Mouse (Mus musculus) liver, embryonic 14.5 days (tissue): ENCODE data around the gene Tenm2. TPM values are rescaled to one million over a fixed set of nuclear protein-coding genes. Genes with fewer than 3 reads are reported as not detected.

Experiments
- ATAC-seq: fragments of 200-750 bp; cut with Nextera tagmentation; 2 replicates; pipeline ENCODE4 v1.8.0; 2017; ENCODE audit warnings: moderate number of reproducible peaks, mild to moderate bottlenecking, moderate library complexity; ENCODE audit not compliant: insufficient read depth
- DNase-seq, 3 experiments: peaks; one replicate each; pipeline ENCODE4 v3.0.0-alpha.2; 2012 to 2013; ENCODE audit warnings: low read depth in 3 of 3, low spot score in 3 of 3
- H3K27ac ChIP-seq: fragments of 300-500 bp; sonication (generic); 2 replicates; pipeline ENCODE4 v1.5.1; 2014; ENCODE audit warnings: moderate library complexity, mild to moderate bottlenecking, control low read depth, inconsistent platforms
- H3K27me3 ChIP-seq: fragments of 300-500 bp; sonication (generic); 2 replicates; pipeline ENCODE4 v1.6.1; 2014; ENCODE audit warnings: mild to moderate bottlenecking, low read length, moderate library complexity; ENCODE audit not compliant: control insufficient read depth, insufficient read depth
- H3K36me3 ChIP-seq: fragments of 300-500 bp; sonication (generic); replicated peaks from 2 replicates; pipeline ENCODE4 v1.6.1; 2014; ENCODE audit warnings: low read depth; ENCODE audit not compliant: control insufficient read depth, insufficient read depth
- H3K4me1 ChIP-seq, 2 experiments: fragments of 200-500 bp in 1 of 2; fragments of 300-500 bp in 1 of 2; sonication (generic) in 1 of 2; replicated peaks; 2 replicates each; pipeline ENCODE4 v1.6.1; 2012 to 2014; ENCODE audit warnings: antibody characterized with exemption in 1 of 2, inconsistent platforms in 1 of 2, low read length in 1 of 2; ENCODE audit not compliant: control insufficient read depth in 2 of 2, insufficient read depth in 2 of 2
- H3K4me2 ChIP-seq: fragments of 300-500 bp; sonication (generic); 2 replicates; pipeline ENCODE4 v1.6.1; 2014; ENCODE audit warnings: low read depth, mild to moderate bottlenecking, control low read depth, moderate library complexity
- H3K4me3 ChIP-seq, 2 experiments: fragments of 200-500 bp in 1 of 2; fragments of 300-500 bp in 1 of 2; sonication (generic) in 1 of 2; 2 replicates each; pipeline ENCODE4 v1.5.1; 2012 to 2014; ENCODE audit warnings: low read depth in 2 of 2, low read length in 2 of 2, mild to moderate bottlenecking in 2 of 2, control low read depth in 1 of 2, inconsistent platforms in 1 of 2, moderate library complexity in 1 of 2; ENCODE audit not compliant: insufficient read depth in 1 of 2
- H3K9ac ChIP-seq: fragments of 300-500 bp; sonication (generic); replicated peaks from 2 replicates; pipeline ENCODE4 v1.6.1; 2014; ENCODE audit warnings: mild to moderate bottlenecking, control low read depth, moderate library complexity
- H3K9me3 ChIP-seq: fragments of 300-500 bp; sonication (generic); 2 replicates; pipeline ENCODE4 v1.6.1; 2016; ENCODE audit warnings: low read length, mixed read lengths; ENCODE audit not compliant: control insufficient read depth
- CTCF ChIP-seq: IDR thresholded peaks from 2 replicates; pipeline ENCODE4 v1.5.1; 2016; ENCODE audit warnings: antibody characterized with exemption, low read depth, control low read depth
- EP300 ChIP-seq: IDR thresholded peaks from 2 replicates; pipeline ENCODE4 v1.6.1; 2016; ENCODE audit warnings: antibody characterized with exemption, low read depth
- WGBS: fragments of 180-500 bp; shearing (Covaris S2); extraction: QIAGEN DNeasy Blood & Tissue Kit; methylation state at CpG from one replicate; pipeline ENCODE4 v1.1.7; 2014; ENCODE audit not compliant: insufficient replicate concordance; 5-methylcytosine and 5-hydroxymethylcytosine counted together
- polyA plus RNA-seq, 2 experiments: library from polyadenylated mRNA; depleted of rRNA in 1 of 2; stranded (reverse) in 1 of 2; unstranded in 1 of 2; fragments of >200 nt; fragmentation: Nextera tagmentation in 1 of 2; extraction: Ambion mirVana in 1 of 2; gene quantifications; 2 replicates each; pipeline versions ENCODE4 v1.2.1 to v1.2.3; 2012 to 2014

The Tenm2 gene
- polyA plus RNA-seq, 2 experiments, result 0.06 TPM; not detected in 1

DNA sequence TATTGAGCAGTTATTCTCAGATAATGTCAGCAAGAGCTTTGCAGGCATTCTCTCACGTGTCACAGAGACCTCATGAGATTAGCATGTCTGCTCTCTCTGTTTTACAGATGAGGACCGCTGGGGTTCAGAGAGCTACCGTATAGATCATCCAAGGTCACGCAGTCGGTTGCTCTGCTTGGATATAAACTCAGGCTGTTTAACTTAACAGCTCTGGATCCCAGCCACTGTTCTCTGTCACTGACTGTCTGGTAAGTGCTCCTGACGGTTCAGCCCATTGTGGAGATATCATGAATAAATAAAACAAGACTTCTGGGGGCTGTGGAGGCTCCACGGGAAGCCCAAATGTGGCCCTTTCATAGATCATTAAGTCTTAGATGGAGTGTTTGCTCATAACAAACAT is 754.2 kb downstream of the Tenm2 start:
- no peak for ATAC-seq
- no peaks in the 10 kb centered on the region for H3K27me3 ChIP-seq

DNA sequence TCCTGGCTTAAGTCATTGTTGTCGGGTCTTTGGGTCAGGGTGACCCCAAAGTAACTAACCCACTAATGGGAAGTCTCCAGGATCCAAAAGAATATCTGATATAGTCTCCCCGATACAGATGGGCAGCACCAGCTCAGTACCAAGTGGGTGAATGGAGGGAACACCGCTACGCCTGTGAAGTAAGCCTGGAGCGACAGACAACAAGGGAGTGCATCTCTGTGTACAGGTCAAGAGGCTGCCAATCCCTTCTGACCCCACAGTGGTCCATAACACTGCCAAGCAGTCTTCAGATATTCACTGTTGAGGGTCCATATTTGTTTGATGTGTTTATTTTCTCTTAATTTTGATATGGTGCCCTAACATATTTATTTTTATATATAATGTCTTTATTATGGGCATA is 754.7 kb downstream of the Tenm2 start:
- Histone ChIP-seq H3K9ac (no peak overlapping the region), H3K4me1 (no peaks in the 10 kb centered on the region), H3K9me3 (no peaks in the 10 kb centered on the region), H3K36me3 (no peaks in the 10 kb centered on the region), H3K27ac (no peak overlapping the region), H3K4me2 (no peak overlapping the region), H3K4me3 (no peak overlapping the region), H3K27me3 (no peaks in the 10 kb centered on the region)
- TF ChIP-seq EP300, result no peak
- no peak for TF ChIP-seq CTCF
- DNase-seq, result no peak
- 70% methylated on average over 5 of the region's 5 CpGs for WGBS
- no peak for ATAC-seq

More for the DNA sequence above, 754.2 kb downstream of the Tenm2 start:
- TF ChIP-seq CTCF (no peak), EP300 (no peak)
- Histone ChIP-seq H3K4me2 (no peak overlapping the region), H3K36me3 (no peaks in the 10 kb centered on the region), H3K9ac (no peak overlapping the region), H3K4me1 (no peaks in the 10 kb centered on the region), H3K27ac (no peak overlapping the region), H3K4me3 (no peak overlapping the region), H3K9me3 (no peaks in the 10 kb centered on the region)
- DNase-seq, result no peak
- 63% methylated on average over 7 of the region's 7 CpGs for WGBS

DNA sequence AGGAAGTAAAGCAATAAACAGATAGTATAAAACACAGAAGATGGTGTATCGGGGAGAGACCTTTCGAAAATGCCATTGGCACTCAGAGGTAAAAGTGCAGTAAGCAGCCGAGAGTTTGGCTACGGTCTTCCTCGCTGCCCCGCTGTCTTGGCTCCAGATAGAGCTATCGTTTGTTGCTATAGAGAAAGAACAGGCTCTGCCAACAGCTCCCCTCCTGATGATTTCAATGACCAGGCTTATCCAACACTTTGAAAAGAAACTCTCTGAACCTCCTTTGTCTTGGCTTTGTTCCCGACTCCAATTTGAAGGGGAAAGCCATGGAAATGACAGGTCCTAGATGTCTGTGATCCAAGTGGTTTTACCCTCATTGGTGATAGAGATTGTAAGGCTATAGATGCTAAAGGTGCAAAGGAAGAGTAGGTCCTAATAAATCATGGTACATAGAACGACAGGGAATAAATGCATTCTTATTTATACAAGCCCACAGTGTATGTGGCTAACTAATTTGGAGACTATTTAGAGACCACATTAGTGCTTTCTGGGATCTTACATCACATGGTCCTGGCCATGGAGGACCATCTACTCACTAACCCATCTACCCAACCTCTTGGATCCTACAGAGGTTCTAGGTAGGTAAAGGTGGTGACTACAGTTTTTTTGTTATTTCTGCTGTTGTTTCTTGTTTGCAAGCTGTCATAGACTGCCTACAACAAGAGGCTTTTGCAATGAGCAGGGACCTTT is 765.8 kb downstream of the Tenm2 start:
- Histone ChIP-seq H3K4me2 (no peak overlapping the region), H3K4me3 (no peak overlapping the region), H3K9ac (no peak overlapping the region), H3K4me1 (no peaks in the 10 kb centered on the region), H3K27ac (no peak overlapping the region), H3K9me3 (no peaks in the 10 kb centered on the region), H3K36me3 (no peaks in the 10 kb centered on the region), H3K27me3 (no peaks in the 10 kb centered on the region)
- WGBS, result 65% methylated on average over 9 of the region's 9 CpGs
- DNase-seq, result no peak
- TF ChIP-seq CTCF (no peak), EP300 (no peak)
- no peak for ATAC-seq

DNA sequence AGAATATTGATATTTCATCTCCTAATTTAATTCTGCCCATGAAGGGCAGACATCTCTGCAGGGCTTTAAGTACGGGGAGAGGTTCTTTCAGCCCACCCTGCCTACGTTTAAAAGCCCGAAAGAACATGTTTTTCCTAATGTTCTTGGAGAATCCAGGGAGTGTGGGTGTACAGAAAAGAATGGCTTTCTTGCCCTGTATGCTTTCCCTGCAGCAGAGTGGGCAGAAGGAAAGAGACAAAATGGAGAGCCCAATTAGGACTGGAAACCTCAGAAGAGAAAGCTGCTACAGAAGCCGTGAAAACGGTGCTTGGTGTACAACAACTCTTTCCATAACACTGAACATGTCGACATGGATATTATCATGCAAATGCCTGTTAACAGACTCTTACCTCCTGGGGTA is 777.3 kb downstream of the Tenm2 start:
- H3K4me1 ChIP-seq, result no peaks in the 10 kb centered on the region
- DNase-seq, result no peak
- H3K4me2 ChIP-seq, result no peak overlapping the region
- no peaks in the 10 kb centered on the region for H3K9me3 ChIP-seq
- TF ChIP-seq EP300, result no peak
- TF ChIP-seq CTCF, result no peak
- H3K9ac ChIP-seq, result no peak overlapping the region
- no peak for ATAC-seq
- 59% methylated on average over 6 of the region's 6 CpGs for WGBS
- no peaks in the 10 kb centered on the region for H3K36me3 ChIP-seq
- no peaks in the 10 kb centered on the region for H3K27me3 ChIP-seq
- H3K27ac ChIP-seq, result no peak overlapping the region
- H3K4me3 ChIP-seq, result no peak overlapping the region

DNA sequence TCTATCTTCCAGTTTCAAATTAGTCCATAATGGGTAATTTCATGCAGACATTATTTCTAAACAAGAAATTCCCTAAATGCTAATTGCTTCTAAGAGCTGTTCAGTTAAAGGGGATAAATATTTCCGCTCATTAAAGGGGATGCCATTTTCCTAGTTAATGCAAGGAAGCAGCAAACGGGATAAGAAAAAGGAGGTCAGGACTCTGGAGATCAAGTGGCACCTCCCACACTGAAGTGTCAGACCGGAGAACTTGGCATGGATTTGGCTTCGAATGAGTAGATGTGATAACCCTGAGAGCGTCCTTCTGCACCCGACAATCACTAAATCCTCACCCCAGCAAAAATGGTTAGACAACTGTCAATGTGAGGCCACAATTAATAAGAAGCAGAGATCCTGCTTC is 781.7 kb downstream of the Tenm2 start:
- TF ChIP-seq CTCF, result no peak
- no peak for TF ChIP-seq EP300
- ATAC-seq, result no peak
- H3K4me1 ChIP-seq, result no peaks in the 10 kb centered on the region
- WGBS, result 59% methylated on average over 6 of the region's 6 CpGs
- H3K9me3 ChIP-seq, result no peaks in the 10 kb centered on the region
- DNase-seq, result no peak
- no peak overlapping the region for H3K27ac ChIP-seq
- H3K27me3 ChIP-seq, result no peaks in the 10 kb centered on the region
- H3K4me3 ChIP-seq, result no peak overlapping the region
- H3K4me2 ChIP-seq, result no peak overlapping the region
- no peak overlapping the region for H3K9ac ChIP-seq
- H3K36me3 ChIP-seq, result no peaks in the 10 kb centered on the region
